Mouse (Mus musculus): ENCODE results near the gene Mrpl38. TPM values are rescaled to one million over a fixed set of nuclear protein-coding genes. Genes with fewer than 3 reads are reported as not detected.

Mrpl38 gene
- polyA plus RNA-seq, 1 experiment from 2014 or later = 66.6 TPM

DNA sequence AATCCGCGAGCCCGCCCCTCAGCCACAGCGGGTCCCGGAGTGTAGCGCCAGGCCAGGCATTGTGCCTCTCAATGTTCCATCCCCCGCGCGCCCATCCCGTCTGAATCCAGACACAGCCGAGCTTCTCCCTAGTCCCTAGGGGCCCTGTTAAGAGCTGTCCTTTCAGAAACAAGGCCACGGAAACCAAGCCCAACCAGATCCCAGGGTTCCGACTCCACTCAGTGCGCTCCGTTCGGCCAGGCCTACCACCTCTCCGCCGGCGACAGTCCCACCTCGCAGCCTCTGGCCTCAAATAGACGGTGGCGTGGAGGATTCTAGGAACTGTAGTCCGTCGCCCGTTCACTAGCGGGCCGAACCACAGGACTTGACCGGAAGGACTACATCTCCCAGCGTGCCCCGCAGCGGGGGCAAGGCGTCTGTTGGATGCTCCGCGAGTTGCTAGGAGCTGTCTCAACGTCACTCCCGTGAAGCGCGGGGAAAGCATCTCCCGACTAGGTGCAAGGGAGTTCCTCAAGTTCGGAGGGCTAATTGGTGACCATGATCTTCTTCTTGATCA is 29.3 kb upstream of the Mrpl38 start, which contains the start of gene Fbf1:
TSS of gene Fbf1 (minus strand) at position 283 of the 556 bp plus-strand sequence.
- peak within 1 kb of the TSS; percentile 72 for H3K4me3 ChIP-seq (replicated peaks)
- peak within 1 kb of the TSS; percentile 78 for H3K4me2 ChIP-seq
- no peaks in the 10 kb centered on the region for H3K27me3 ChIP-seq
- peak; percentile 91 for DNase-seq
- peak within 1 kb of the TSS; percentile 83 for H3K9ac ChIP-seq
- under 1% methylated on average over 40 of the region's 40 CpGs for WGBS (ENCODE audit: insufficient replicate concordance)
- ATAC-seq (ENCODE audit: low read depth) = peak; percentile 99
- H3K27ac ChIP-seq = peak within 1 kb of the TSS; percentile 73
- peaks cover 8% of the 10 kb centered on the region for H3K36me3 ChIP-seq
- peaks cover 29% of the 10 kb centered on the region for H3K4me1 ChIP-seq (replicated peaks)
- no peaks in the 10 kb centered on the region for H3K9me3 ChIP-seq (replicated peaks)

DNA sequence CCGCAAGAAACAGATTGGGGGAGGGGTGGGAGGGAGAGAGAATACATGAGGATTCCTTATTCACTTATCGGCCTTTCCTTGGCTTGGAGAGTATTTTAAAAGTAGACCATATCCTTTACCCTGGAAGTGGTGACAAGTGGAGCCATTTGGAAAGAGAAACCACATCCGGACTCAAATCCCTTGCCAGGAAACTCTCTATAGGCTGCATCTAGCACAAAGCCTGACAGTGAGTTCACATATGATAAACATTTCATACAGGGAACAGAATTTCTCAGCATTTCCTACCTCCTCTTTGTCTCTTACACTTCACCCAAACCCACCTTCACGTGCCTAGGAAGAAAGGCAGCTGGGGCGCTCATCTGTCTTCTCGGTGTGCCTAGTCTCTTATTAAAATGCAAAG is 28.6 kb upstream of the Mrpl38 start:
- Histone ChIP-seq H3K27ac (peak overlapping the region; percentile 73), H3K27me3 (no peaks in the 10 kb centered on the region), H3K4me2 (peak overlapping the region; percentile 78), H3K9ac (peak overlapping the region; percentile 83), H3K4me1 (replicated peaks) (peaks cover 29% of the 10 kb centered on the region), H3K4me3 (replicated peaks) (peak overlapping the region; percentile 72), H3K36me3 (peaks cover 3% of the 10 kb centered on the region; the same call in 1 of the 2 replicates), H3K9me3 (replicated peaks) (no peaks in the 10 kb centered on the region)
- DNase-seq (no peak), ATAC-seq (ENCODE audit: low read depth) (no peak)
- WGBS (ENCODE audit: insufficient replicate concordance) = 10% methylated on average over 6 of the region's 6 CpGs

DNA sequence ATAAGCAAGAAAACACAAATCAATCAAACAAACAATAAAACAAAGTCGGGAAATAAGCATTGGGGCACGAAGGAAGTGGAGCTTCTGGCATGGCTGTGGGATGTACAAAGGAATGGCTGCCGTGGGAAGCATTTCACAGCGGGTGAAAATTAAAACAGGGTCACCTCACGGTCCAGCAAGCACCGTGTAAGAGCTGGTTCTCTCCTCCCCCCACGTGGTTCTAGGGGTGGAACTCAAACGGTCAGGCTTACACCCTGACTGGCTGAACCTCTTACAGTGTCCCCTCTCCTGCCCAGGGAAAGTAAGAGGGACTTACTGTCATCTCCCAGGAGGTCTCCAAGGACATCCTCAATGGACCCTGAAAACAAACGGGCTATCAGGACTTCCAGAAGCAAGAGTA is 24.3 kb upstream of the Mrpl38 start:
- Histone ChIP-seq H3K9me3 (replicated peaks) (no peaks in the 10 kb centered on the region), H3K4me3 (replicated peaks) (no peak overlapping the region), H3K9ac (no peak overlapping the region), H3K4me2 (no peak overlapping the region), H3K36me3 (peaks cover 18% of the 10 kb centered on the region; the same call in 1 of the 2 replicates), H3K27me3 (no peaks in the 10 kb centered on the region), H3K4me1 (replicated peaks) (peaks cover 29% of the 10 kb centered on the region), H3K27ac (no peak overlapping the region; the same call in 1 of the 2 replicates)
- DNase-seq = no peak
- ATAC-seq (ENCODE audit: low read depth) = no peak
- WGBS (ENCODE audit: insufficient replicate concordance) = 60% methylated on average over 9 of the region's 9 CpGs

DNA sequence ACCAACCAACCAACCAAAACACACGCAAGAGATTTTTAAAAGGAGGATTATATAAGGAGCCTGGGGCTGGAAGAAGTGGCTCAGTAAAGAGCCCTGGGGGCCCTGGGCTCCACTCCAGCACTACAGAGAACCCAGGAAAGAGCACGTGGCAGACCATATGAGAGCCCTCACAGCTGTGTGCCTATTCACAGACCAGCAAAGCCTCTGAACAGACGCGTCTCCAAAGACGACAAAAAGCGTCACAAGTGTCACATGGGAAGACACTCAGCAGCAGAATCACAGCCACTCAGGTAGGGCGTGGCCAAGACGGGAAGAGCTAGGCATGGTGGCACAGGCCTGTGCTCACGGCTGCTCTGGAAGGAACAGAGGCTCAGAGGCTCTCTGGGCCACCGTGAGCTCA is 23.5 kb upstream of the Mrpl38 start:
- Histone ChIP-seq H3K36me3 (peaks cover 24% of the 10 kb centered on the region), H3K4me3 (replicated peaks) (no peak overlapping the region), H3K9me3 (replicated peaks) (no peaks in the 10 kb centered on the region), H3K9ac (no peak overlapping the region), H3K4me2 (no peak overlapping the region), H3K4me1 (replicated peaks) (peaks cover 24% of the 10 kb centered on the region), H3K27me3 (no peaks in the 10 kb centered on the region), H3K27ac (no peak overlapping the region)
- ATAC-seq (ENCODE audit: low read depth) = no peak
- WGBS (ENCODE audit: insufficient replicate concordance) = 74% methylated on average over 10 of the region's 10 CpGs
- no peak for DNase-seq

DNA sequence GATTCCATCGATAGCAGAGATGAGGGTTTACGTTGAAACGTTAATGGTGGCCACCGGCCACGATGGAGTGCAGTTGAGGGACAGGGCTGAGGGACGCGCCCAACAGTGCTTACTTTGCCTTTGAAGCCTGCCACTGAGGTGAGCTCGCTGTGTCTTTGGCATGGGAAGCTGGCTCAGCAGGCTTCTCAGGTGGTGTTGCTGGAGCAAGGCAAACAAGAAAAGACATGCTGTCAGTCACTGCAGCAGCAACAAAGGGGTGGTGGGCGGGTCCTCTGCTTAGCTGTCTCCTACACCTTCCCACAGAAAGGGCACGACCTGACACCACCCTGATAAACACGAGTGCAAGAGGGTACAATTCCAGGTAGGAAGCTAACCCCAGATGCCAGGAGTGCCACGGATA is 22.6 kb upstream of the Mrpl38 start:
- no peak for ATAC-seq (ENCODE audit: low read depth)
- Histone ChIP-seq H3K36me3 (peaks cover 31% of the 10 kb centered on the region), H3K9me3 (replicated peaks) (no peaks in the 10 kb centered on the region), H3K4me2 (no peak overlapping the region), H3K4me1 (replicated peaks) (peaks cover 15% of the 10 kb centered on the region), H3K9ac (no peak overlapping the region), H3K4me3 (replicated peaks) (no peak overlapping the region), H3K27me3 (no peaks in the 10 kb centered on the region), H3K27ac (no peak overlapping the region)
- 64% methylated on average over 12 of the region's 12 CpGs for WGBS (ENCODE audit: insufficient replicate concordance)
- DNase-seq = no peak

DNA sequence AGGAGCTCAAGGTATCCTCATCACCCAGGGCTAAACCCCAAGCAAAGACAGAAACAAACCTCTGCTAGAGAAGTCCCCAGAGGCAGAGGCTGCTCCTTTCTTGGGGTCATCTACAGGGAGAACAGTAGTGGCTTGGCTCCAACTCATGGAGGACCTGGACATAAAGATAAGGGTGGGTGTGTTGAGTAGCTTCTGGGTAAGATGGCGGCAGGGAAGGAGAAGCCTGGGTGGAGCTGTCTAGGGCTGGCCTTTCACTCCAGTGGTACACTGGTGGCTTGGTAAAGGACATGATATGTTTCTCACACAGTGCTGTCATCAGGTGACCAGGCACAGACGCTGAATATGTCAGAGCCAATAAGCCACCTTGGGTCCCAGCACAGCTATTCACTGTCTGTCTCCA is 12.3 kb upstream of the Mrpl38 start:
- Histone ChIP-seq H3K4me1 (replicated peaks) (peaks cover 32% of the 10 kb centered on the region), H3K4me2 (peak overlapping the region; percentile 39), H3K36me3 (peaks cover 88% of the 10 kb centered on the region), H3K27ac (peak overlapping the region; percentile 84), H3K9me3 (replicated peaks) (no peaks in the 10 kb centered on the region), H3K27me3 (no peaks in the 10 kb centered on the region), H3K4me3 (replicated peaks) (no peak overlapping the region), H3K9ac (peak overlapping the region; percentile 39)
- 48% methylated on average over 2 of the region's 2 CpGs for WGBS (ENCODE audit: insufficient replicate concordance)
- ATAC-seq (ENCODE audit: low read depth) = peak; percentile 97
- peak; percentile 42 for DNase-seq

DNA sequence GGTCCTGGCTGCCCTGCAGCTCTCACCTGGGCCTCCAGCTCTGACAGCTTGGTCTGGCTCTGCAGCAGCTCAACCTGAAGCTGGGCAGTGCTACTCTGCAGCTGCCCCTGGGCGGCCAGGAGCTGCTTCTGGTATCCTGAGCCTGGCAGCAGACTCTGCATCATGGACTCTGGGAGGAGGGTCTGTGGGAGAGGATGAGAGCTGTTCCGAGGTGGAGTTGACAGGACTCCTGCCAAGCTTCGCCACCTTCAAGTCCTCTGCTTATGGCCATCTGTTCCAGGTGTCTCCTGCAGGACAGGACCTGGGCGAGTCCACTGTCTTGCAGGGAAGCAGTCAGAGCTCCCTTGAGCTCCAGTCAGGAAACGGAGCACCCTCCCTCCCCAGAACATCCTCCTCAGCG is 10.7 kb upstream of the Mrpl38 start:
- H3K9ac ChIP-seq = no peak overlapping the region
- H3K36me3 ChIP-seq = peaks cover 85% of the 10 kb centered on the region
- H3K4me1 ChIP-seq (replicated peaks) = peaks cover 34% of the 10 kb centered on the region
- DNase-seq (no peak), ATAC-seq (ENCODE audit: low read depth) (no peak)
- H3K9me3 ChIP-seq (replicated peaks) = no peaks in the 10 kb centered on the region
- no peaks in the 10 kb centered on the region for H3K27me3 ChIP-seq
- H3K27ac ChIP-seq = 0 out of 2 replicates have a peak overlapping the region, but pooled peaks have one; percentile 31
- 81% methylated on average over 6 of the region's 6 CpGs for WGBS (ENCODE audit: insufficient replicate concordance)
- H3K4me3 ChIP-seq (replicated peaks) = no peak overlapping the region
- no peak overlapping the region for H3K4me2 ChIP-seq

DNA sequence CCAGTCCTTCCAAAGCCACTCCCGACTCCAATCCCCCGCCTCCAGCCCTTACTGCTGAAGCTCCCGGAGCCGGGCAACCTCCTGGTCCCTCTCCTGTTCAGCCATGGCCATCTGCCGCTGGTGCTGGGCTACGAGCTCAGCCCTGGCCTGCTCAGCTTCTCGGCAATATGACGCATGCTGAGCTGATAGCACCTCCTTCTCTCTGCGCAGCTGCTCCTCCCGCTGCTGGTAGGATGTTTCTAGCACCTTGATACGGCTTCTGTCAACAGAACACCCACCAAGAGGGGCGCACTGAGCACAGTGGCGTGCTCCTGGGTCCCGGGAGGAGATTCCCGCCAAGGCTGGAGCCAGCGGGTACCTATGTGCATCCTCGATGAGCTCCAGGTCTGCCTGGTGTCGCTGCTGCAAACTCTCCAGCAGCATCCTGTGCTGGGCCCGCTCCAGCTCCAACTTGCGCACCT is 10.1 kb upstream of the Mrpl38 start:
- Histone ChIP-seq H3K4me2 (no peak overlapping the region), H3K4me3 (replicated peaks) (no peak overlapping the region), H3K9me3 (replicated peaks) (no peaks in the 10 kb centered on the region), H3K36me3 (peaks cover 83% of the 10 kb centered on the region), H3K27ac (no peak overlapping the region; the same call in 1 of the 2 replicates), H3K27me3 (no peaks in the 10 kb centered on the region), H3K9ac (no peak overlapping the region), H3K4me1 (replicated peaks) (peaks cover 40% of the 10 kb centered on the region)
- WGBS (ENCODE audit: insufficient replicate concordance) = 78% methylated on average over 20 of the region's 20 CpGs
- DNase-seq (no peak), ATAC-seq (ENCODE audit: low read depth) (no peak)

DNA sequence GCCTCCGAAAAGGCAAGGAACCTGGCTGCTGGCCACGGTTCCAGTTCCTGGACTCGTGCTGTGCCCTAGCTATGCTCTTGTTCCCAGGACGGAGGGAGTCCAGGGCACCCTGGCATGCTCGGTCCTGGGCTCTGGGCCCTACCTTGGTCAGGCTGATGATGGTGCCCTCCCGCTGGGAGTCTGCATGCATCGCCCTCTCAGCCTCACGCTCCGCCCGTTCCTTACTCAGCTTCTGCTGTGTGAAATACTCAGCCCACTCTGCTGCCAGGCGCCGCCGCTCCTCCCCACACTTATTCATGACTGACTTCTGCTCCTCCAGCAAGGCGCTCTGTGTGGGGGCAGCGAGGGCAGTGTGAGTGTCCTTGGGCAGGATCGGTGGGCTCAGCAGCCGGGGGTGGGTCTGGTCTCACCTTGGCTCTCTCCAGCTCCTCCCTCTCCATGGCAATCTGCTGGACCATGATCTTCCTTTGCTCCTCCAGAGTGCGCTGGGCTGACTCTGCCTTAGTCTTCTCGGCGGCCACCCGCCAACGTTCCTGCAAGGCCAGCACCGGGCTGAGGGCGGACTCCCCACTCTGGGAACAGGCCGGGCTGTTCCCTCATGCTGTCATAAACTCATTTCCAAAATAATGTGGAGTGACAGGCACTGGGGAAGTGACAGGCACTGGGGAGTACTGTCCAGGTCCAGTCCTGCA is 7.8 kb upstream of the Mrpl38 start:
- no peak for ATAC-seq (ENCODE audit: low read depth)

DNA sequence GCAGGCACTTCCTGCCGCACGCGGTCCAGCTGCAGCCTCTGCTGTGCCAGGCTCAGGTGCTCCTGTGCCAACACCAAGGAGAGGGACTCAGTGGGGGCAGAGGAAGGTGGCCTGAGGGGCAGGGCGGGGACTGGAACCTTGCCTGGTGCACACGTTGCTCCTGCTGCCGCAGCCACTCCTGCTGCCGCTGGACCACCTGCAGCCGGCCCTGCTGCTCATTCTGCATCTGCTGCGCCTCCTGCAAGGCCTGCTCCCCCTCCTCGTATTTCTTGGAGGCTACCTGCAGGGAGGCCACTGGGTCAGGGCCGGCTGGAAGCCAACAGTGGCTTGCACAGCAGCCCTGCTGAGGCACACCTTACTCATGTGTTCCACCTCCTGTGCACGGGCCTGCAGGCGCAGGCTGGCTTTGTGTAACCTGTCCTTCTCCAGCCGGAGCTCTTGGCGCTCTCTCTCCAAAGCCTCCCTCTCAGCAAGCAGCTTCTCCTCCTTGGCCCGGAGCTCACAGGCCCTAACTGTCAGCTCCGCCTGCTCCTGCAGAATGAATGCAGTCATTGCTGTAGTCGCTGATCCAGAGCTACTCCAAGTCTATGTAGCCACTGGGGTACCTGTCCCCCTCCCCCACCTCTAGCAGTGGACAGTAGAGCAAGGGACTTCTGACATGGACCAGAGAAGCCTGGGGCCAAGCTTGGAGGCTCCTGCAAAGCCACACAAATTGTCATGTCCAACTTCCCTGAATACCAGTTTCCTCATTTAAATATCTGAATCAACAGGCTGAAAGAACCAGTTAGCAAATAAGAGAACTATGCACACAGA is 7.0 kb upstream of the Mrpl38 start:
- Histone ChIP-seq H3K36me3 (peaks cover 63% of the 10 kb centered on the region), H3K4me3 (replicated peaks) (no peak overlapping the region), H3K27me3 (no peaks in the 10 kb centered on the region), H3K9me3 (replicated peaks) (no peaks in the 10 kb centered on the region), H3K4me1 (replicated peaks) (peaks cover 49% of the 10 kb centered on the region), H3K27ac (peak overlapping the region; percentile 89), H3K4me2 (no peak overlapping the region), H3K9ac (no peak overlapping the region)
- 77% methylated on average over 18 of the region's 18 CpGs for WGBS (ENCODE audit: insufficient replicate concordance)
- no peak for ATAC-seq (ENCODE audit: low read depth)
- DNase-seq = no peak

More for the DNA sequence above, 7.8 kb upstream of the Mrpl38 start:
- Histone ChIP-seq H3K27me3 (no peaks in the 10 kb centered on the region), H3K4me3 (replicated peaks) (no peak overlapping the region), H3K36me3 (peaks cover 71% of the 10 kb centered on the region), H3K9ac (no peak overlapping the region), H3K4me2 (no peak overlapping the region), H3K9me3 (replicated peaks) (no peaks in the 10 kb centered on the region), H3K4me1 (replicated peaks) (peaks cover 53% of the 10 kb centered on the region), H3K27ac (peak overlapping the region; percentile 51)
- 80% methylated on average over 25 of the region's 25 CpGs for WGBS (ENCODE audit: insufficient replicate concordance)
- DNase-seq = no peak

DNA sequence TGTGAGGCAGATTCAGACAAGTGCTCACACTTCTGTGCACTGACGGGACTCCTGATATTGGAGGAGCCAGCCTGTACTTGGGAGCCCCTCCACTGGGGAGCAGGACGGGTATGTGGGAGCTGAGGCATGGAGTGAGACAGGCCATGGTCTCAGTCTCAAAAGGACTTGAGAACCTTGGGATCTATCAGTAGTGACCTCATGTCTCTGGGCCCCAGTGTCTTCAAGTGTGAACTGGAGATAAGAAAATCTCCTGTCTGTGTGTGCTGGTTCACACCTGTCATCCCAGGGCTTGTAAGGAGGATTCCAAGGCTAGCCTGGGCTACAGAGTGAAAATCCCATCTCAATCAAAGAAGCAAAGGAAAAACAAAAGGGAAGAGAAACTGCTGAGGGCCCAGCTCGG is 4.8 kb upstream of the Mrpl38 start:
- Histone ChIP-seq H3K27me3 (no peaks in the 10 kb centered on the region), H3K9ac (peak overlapping the region; percentile 62), H3K4me3 (replicated peaks) (no peak overlapping the region), H3K9me3 (replicated peaks) (no peaks in the 10 kb centered on the region), H3K4me1 (replicated peaks) (peaks cover 47% of the 10 kb centered on the region), H3K27ac (peak overlapping the region; percentile 89), H3K36me3 (peaks cover 42% of the 10 kb centered on the region), H3K4me2 (peak overlapping the region; percentile 37)
- no peak for DNase-seq
- ATAC-seq (ENCODE audit: low read depth) = peak; percentile 32
- WGBS (ENCODE audit: insufficient replicate concordance) = 55% methylated on average over 3 of the region's 3 CpGs
